Mouse (Mus musculus) bone marrow, adult 2 months (tissue): ENCODE measurements around the gene Nfic. TPM values are rescaled to one million over a fixed set of nuclear protein-coding genes. Genes with fewer than 3 reads are reported as not detected.
A peak's percentile ranks its signal among the peaks of the same experiment; 100 is the strongest.

Experiments used
- H3K27ac ChIP-seq: fragments of 200-500 bp; 2 replicates; pipeline ENCODE4 v1.5.1; 2012; ENCODE audit warnings: low read depth, mild to moderate bottlenecking, control low read depth, inconsistent platforms, low read length; ENCODE audit not compliant: control insufficient read depth, poor library complexity, insufficient read depth
- H3K4me1 ChIP-seq: fragments of 200-500 bp; 2 replicates; pipeline ENCODE4 v1.6.1; 2011; ENCODE audit warnings: low read length; ENCODE audit not compliant: control insufficient read depth, insufficient read depth
- H3K4me3 ChIP-seq: fragments of 200-500 bp; replicated peaks from 2 replicates; pipeline ENCODE3; 2011; ENCODE audit warnings: mild to moderate bottlenecking, low read depth, low read length, control low read depth; ENCODE audit not compliant: control insufficient read depth
- CTCF ChIP-seq: fragments of 200-500 bp; IDR thresholded peaks from 2 replicates; pipeline ENCODE4 v1.5.1; 2011; ENCODE audit warnings: low read length, control low read depth; ENCODE audit not compliant: control insufficient read depth, insufficient read depth
- POLR2A ChIP-seq: fragments of 200-500 bp; IDR thresholded peaks from 2 replicates; pipeline ENCODE4 v1.6.1; 2011; ENCODE audit warnings: low read depth, mild to moderate bottlenecking, control low read depth, low read length, borderline replicate concordance; ENCODE audit not compliant: control insufficient read depth
- WGBS: fragments of 180-500 bp; shearing (Covaris S2); methylation state at CpG from one replicate; pipeline ENCODE4 v1.1.7; 2018; 5-methylcytosine and 5-hydroxymethylcytosine counted together
- polyA plus RNA-seq: library from polyadenylated mRNA; stranded (reverse); fragments of >200 nt; gene quantifications from 2 replicates; pipeline ENCODE4 v1.2.4, GENCODE M21; 2011; ENCODE audit warnings: low replicate concordance; ENCODE audit not compliant: missing spikeins, insufficient read depth, insufficient read length

Gene Nfic
- polyA plus RNA-seq, 1 experiment: 14.5 TPM

GRCm38 (mm10) chr10:81427327-81427726, 28.1 kb downstream of the Nfic start:
- TF ChIP-seq POLR2A: no peak
- TF ChIP-seq CTCF: no peak
- H3K27ac ChIP-seq: no peak overlapping the region
- 45% methylated on average over 3 of the region's 3 CpGs for WGBS
- H3K4me3 ChIP-seq: peak overlapping the region; percentile 15
- H3K4me1 ChIP-seq: peaks cover 8% of the 10 kb centered on the region

GRCm38 (mm10) chr10:81426897-81427296, 28.5 kb downstream of the Nfic start:
- WGBS: under 1% methylated on average over 38 of the region's 38 CpGs
- Histone ChIP-seq H3K4me1 (peaks cover 7% of the 10 kb centered on the region), H3K4me3 (peak overlapping the region; percentile 52), H3K27ac (peak overlapping the region; percentile 29; the same call in 1 of the 2 replicates)
- TF ChIP-seq CTCF (no peak), POLR2A (peak; percentile 25; the same call in 1 of the 2 replicates)

- H3K4me3 ChIP-seq: peak overlapping the region; percentile 52
- TF ChIP-seq CTCF: no peak
- no peak for TF ChIP-seq POLR2A
- 1% methylated on average over 29 of the region's 33 CpGs for WGBS
- peaks cover 4% of the 10 kb centered on the region; the same call in 1 of the 2 replicates for H3K4me1 ChIP-seq
- no peak overlapping the region for H3K27ac ChIP-seq
Measured at GRCm38 (mm10) chr10:81426081-81426671, 29.3 kb downstream of the Nfic start.

GRCm38 (mm10) chr10:81425236-81425850, 30.1 kb downstream of the Nfic start:
- 65% methylated on average over 10 of the region's 10 CpGs for WGBS
- no peak overlapping the region for H3K4me3 ChIP-seq
- TF ChIP-seq POLR2A: no peak
- no peak for TF ChIP-seq CTCF
- peaks cover 4% of the 10 kb centered on the region; the same call in 1 of the 2 replicates for H3K4me1 ChIP-seq
- H3K27ac ChIP-seq: no peak overlapping the region

GRCm38 (mm10) chr10:81424246-81425051, 31.0 kb downstream of the Nfic start:
- WGBS: 41% methylated on average over 25 of the region's 25 CpGs
- no peak overlapping the region for H3K4me3 ChIP-seq
- H3K4me1 ChIP-seq: peaks cover 4% of the 10 kb centered on the region; the same call in 1 of the 2 replicates
- TF ChIP-seq POLR2A (no peak), CTCF (no peak)
- H3K27ac ChIP-seq: no peak overlapping the region

GRCm38 (mm10) chr10:81423476-81424245, 31.8 kb downstream of the Nfic start:
- Histone ChIP-seq H3K4me3 (no peak overlapping the region), H3K4me1 (no peaks in the 10 kb centered on the region; the same call in 1 of the 2 replicates), H3K27ac (no peak overlapping the region)
- 67% methylated on average over 4 of the region's 4 CpGs for WGBS
- no peak for TF ChIP-seq POLR2A
- TF ChIP-seq CTCF: no peak

- 85% methylated on average over 3 of the region's 3 CpGs for WGBS
- H3K4me1 ChIP-seq: no peaks in the 10 kb centered on the region; the same call in 1 of the 2 replicates
- no peak overlapping the region for H3K4me3 ChIP-seq
- TF ChIP-seq POLR2A: no peak
- TF ChIP-seq CTCF: no peak
- no peak overlapping the region for H3K27ac ChIP-seq
Measured at GRCm38 (mm10) chr10:81422661-81423217, 32.7 kb downstream of the Nfic start.
